ENCODE assay signal across 8 mouse cellular contexts in genomic region chr13:107890866-107891821, GRCm38 (mm10).
DNase-seq lines count a peak whose midpoint lies in the region; ATAC-seq lines count a peak whose summit lies in the region.

No protein-coding gene starts in this region.

- no peaks in the 10 kb centered on the region for H3K27me3 ChIP-seq in intestine, embryonic 16.5 days (replicated peaks; ENCODE audit: control insufficient read depth, insufficient read depth, low read length)
- peaks cover 22% of the 10 kb centered on the region for H3K27me3 ChIP-seq in limb, embryonic 10.5 days (ENCODE audit: low read depth, poor library complexity, severe bottlenecking)
- H3K27me3 ChIP-seq in midbrain, embryonic 10.5 days (ENCODE audit: low read depth, poor library complexity, severe bottlenecking), result peaks cover 30% of the 10 kb centered on the region

- H3K36me3 ChIP-seq in intestine, embryonic 16.5 days (ENCODE audit: control insufficient read depth, insufficient read depth, low read length), result no peaks in the 10 kb centered on the region
- H3K36me3 ChIP-seq in limb, embryonic 10.5 days, result no peaks in the 10 kb centered on the region
- no peaks in the 10 kb centered on the region for H3K36me3 ChIP-seq in midbrain, embryonic 10.5 days

- intact Hi-C loops in gastrocnemius, postnatal 36 days (cut with DNase I), result loop anchor here (2.0 to 5.0 kb wide), 4 partner anchors 51 to 266 kb away; partner anchors contain the start of genes Ercc8, Ndufaf2 and Smim15

- DNase-seq in adrenal gland, adult 18-20 months (ENCODE audit: low spot score in 2 of 2), result peak; percentile 66 to 72
- DNase-seq in embryo, embryonic 10.5 days (ENCODE audit: low spot score), result peak; percentile 81
- peak; percentile 46 to 65 for DNase-seq in gastrocnemius, postnatal 36 days
- peak; percentile 83 for DNase-seq in limb, embryonic 10.5 days (ENCODE audit: low spot score)
- DNase-seq in midbrain, embryonic 10.5 days (ENCODE audit: low spot score), result peak; percentile 84
- peak; percentile 26 to 29 for DNase-seq in right cerebral cortex, postnatal 36 days (ENCODE audit: low spot score in 2 of 2)

- H3K4me2 ChIP-seq in intestine, embryonic 16.5 days (ENCODE audit: low read depth, low read length), result peak overlapping the region; percentile 74

- under 1% methylated on average over 87 of the region's 95 CpGs for WGBS in intestine, embryonic 16.5 days
- WGBS in limb, embryonic 10.5 days, result under 1% methylated on average over 94 of the region's 95 CpGs
- WGBS in midbrain, embryonic 10.5 days, result under 1% methylated on average over 95 of the region's 95 CpGs

- H3K27ac ChIP-seq in intestine, embryonic 16.5 days (ENCODE audit: low read length), result peak overlapping the region; percentile 98
- peak overlapping the region; percentile 96 for H3K27ac ChIP-seq in limb, embryonic 10.5 days
- H3K27ac ChIP-seq in midbrain, embryonic 10.5 days (replicated peaks), result peak overlapping the region; percentile 95

- H3K4me3 ChIP-seq in intestine, embryonic 16.5 days (ENCODE audit: low read length), result peak overlapping the region; percentile 91
- H3K4me3 ChIP-seq in limb, embryonic 10.5 days, result peak overlapping the region; percentile 97
- peak overlapping the region; percentile 91 for H3K4me3 ChIP-seq in midbrain, embryonic 10.5 days

- peaks cover 13% of the 10 kb centered on the region for H3K4me1 ChIP-seq in intestine, embryonic 16.5 days (ENCODE audit: control insufficient read depth, insufficient read depth, low read length)
- peaks cover 34% of the 10 kb centered on the region for H3K4me1 ChIP-seq in limb, embryonic 10.5 days
- H3K4me1 ChIP-seq in midbrain, embryonic 10.5 days, result peaks cover 36% of the 10 kb centered on the region

- no peaks in the 10 kb centered on the region for H3K9me3 ChIP-seq in intestine, embryonic 16.5 days (ENCODE audit: control insufficient read depth, low read length)
- no peaks in the 10 kb centered on the region for H3K9me3 ChIP-seq in limb, embryonic 10.5 days (replicated peaks)
- no peaks in the 10 kb centered on the region for H3K9me3 ChIP-seq in midbrain, embryonic 10.5 days (replicated peaks)

- peak overlapping the region; percentile 88 for H3K9ac ChIP-seq in intestine, embryonic 16.5 days (ENCODE audit: low read depth, low read length)

- ATAC-seq in intestine, embryonic 16.5 days, result peak; percentile 49
- ATAC-seq in erythroid progenitor cell, adult 5-6 weeks (replicated peaks; ENCODE audit: low FRiP score, poor library complexity, severe bottlenecking), result no peak

Comparison
In these comparisons a context has a peak if more than half of its experiments do, and no peak if none do; other contexts are left out.
1. DNase-seq: peak in every context shown above with its lines; median percentile 84 in midbrain, embryonic 10.5 days; 83 in limb, embryonic 10.5 days; 81 in embryo, embryonic 10.5 days; 69 in adrenal gland, adult 18-20 months; 56 in gastrocnemius, postnatal 36 days; 28 in right cerebral cortex, postnatal 36 days.